Mouse (Mus musculus) cerebellum, postnatal 36 days (tissue): ENCODE results near the gene Sh3bgrl3.

Source experiments
- DNase-seq, 2 experiments: peaks; one replicate each; pipeline ENCODE4 v3.0.0; 2021 to 2022; ENCODE audit warnings: mixed read lengths in 2 of 2

The Sh3bgrl3 gene

GRCm38 (mm10) chr4:134108196-134108595 lies 20.4 kb downstream of the Sh3bgrl3 start:
- DNase-seq: no peak

DNA sequence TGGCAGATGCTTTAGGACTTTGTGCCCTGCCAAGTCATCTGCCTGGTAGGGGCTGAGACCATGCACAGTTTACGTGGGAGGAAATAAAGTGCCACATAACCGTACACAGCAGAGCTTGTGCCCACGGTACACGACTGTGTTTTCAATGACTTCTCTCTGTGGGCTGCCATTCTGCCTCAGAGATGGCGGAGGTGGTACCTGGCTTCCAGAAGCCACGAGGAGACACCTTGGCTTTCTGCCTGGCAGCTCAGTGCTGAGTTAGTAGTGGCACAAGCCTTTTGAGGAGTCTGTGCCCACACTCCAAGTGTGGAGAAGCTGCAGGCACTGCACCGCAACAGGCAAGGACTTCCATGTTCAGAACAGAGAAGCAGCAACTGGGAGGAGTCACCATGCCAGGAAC lies 20.9 kb downstream of the Sh3bgrl3 start:
- DNase-seq: no peak

DNA sequence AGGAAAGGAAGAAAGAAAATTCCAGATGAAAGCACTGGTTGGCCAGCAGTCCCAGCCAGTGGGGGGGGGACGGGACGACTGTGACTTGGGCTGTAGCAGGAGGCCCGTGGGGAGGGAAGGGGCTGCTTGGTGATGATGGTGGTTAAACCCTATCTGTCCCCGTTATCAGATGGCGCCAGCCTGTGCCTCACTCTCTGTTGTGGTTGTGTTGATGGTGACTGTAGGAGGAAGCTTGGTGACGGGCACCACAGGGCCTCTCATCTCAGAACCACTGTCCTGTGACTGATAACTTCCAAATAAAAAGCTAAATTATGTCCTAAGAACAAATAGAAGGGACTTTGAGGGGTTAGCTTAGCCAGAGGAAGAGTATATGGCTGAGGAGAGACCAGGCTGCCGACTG lies 22.5 kb downstream of the Sh3bgrl3 start:
- no peak for DNase-seq

- no peak for DNase-seq
Observed at GRCm38 (mm10) chr4:134102742-134103119, 25.9 kb downstream of the Sh3bgrl3 start.

DNA sequence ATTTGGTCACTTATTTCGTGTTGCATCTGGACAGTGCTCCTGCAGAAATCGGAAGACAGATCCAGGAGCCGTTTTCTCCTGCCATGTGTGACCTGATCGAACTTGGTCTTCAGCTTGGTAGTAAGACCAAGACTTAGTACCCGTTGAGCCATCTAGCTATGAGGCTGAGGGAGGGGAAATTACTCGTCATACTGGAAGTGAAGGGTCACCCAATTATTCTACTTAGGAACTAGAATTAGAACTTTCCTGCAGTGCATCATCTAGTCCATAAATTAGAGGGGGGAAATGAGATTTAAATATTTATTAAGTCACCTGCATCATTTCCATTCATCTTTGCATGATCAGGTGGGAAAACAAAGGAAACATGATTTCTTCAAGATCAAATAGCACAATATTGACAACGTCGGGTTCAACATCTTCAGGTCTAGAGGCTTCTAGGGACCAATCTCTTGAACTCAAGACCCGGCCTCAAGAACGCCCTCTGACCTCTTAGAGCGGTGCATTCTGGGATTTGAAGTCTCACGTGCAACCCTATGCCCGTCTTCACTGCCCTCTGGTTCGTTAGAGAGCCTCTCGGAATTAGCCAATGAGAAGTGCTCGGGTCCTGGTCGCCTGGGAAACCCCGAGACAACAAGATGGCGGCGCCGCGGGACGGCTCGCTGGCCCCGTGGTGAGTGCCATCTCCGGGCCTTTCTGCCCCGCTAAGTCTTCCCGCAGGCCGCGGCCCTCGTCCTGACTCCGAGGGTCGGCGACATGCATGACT lies 26.4 kb downstream of the Sh3bgrl3 start, which contains the start of gene Ubxn11:
TSS of gene Ubxn11 (plus strand) at position 592 of the 763 bp plus-strand sequence.
- DNase-seq: peak; percentile 88 to 90

GRCm38 (mm10) chr4:134100245-134100644 lies 28.3 kb downstream of the Sh3bgrl3 start:
- DNase-seq: no peak

DNA sequence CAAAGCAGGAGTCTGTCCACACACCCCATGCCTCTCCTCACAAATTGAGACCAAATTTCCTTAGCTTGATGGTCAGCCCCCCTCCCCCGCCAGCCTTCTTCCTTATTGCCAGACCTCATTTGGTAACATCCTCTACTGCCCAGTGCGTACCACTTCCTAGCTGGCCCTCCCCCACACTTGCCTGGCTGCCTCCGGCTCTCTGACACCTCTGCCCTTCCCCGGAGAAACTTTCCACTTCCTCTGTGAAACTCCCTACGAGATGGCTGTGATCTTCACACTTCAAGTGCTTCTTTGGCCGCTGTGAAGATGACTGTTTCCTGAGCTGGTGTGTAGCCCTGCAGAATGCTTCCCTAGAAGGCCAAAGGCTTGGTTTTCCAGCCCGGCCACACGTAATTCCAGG lies 30.0 kb downstream of the Sh3bgrl3 start:
- DNase-seq: no peak

- DNase-seq: no peak
Observed at GRCm38 (mm10) chr4:134097015-134097608, 31.5 kb downstream of the Sh3bgrl3 start.

DNA sequence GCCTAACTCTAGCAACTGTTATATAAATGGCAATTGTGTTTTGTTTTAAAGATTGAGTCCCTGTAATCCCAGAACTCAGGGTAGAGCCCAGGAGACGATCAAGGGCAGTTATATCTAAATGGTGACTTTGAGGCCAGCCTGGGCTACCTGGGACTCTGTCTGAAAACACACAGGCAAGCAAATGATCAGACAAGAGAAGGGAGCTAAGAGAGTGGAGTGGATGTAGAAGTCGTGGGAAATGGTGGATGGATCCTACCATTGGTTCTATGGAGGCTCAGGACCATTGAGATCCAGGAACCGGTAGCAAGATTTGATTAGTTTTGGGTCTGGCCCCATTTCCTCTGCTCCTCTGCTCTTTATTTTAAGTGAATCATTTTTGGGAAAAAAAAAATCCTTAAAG lies 32.5 kb downstream of the Sh3bgrl3 start:
- DNase-seq: no peak

DNA sequence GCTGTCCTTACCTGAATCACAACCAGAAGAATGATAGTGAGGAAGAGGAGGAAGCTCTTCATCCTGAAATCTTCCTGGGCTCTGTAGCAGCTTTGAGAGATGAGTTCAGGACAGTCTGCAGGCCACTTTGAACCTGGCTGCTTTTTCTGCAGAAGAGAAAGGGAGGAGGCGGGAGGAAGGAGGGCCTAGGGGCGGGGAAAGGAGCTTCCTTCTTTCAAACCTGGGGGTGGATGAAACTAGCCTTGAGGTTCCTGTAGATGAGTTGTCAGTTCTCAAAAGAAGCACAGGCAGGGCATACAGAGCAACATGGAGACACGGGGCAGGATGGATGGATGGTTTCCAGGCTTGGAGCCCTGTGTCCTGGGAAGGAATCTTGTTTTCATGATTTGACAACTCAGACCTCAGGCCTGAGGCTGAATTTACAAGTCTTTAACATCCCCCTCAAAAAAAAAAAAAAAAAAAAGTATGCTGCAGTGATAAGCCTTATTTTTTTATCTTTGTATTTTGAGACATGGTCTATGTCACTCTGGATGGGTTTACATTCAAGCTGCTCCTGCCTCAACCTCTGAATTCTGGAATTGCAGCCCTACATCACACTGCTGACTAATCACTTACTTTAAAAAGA lies 33.6 kb downstream of the Sh3bgrl3 start, which contains the start of gene Cd52:
TSS of gene Cd52 (minus strand) at position 160 of the 625 bp plus-strand sequence.
- no peak for DNase-seq

DNA sequence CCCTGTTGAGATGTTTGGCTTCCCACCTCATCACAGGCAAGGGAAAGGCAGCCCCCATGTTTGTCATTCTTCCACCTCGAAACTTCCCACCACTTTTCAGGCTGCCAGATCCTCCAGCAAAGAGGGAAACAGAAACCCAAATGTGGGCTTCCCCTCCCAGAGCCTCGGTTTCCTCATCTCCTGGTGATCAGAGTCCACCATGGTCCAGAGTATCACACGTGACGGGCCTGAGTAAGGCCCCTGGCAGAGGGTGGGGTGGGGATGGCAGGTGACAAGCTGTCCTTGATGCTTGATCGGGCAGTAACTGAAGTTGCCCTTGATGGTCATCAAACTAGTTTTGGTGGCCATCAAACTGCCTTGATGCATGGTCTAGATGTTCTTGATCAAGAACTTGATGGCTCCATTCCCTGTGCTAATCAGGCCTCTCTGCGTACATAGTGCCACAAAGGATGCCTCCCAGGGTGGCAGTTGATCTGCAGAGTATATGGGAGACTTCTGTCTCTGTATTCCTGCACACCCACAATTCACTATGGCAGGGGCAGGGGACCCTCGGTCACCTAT lies 34.5 kb downstream of the Sh3bgrl3 start:
- DNase-seq: no peak

- DNase-seq: peak; percentile 31 to 33
Observed at GRCm38 (mm10) chr4:134092382-134093288, 36.0 kb downstream of the Sh3bgrl3 start.

DNA sequence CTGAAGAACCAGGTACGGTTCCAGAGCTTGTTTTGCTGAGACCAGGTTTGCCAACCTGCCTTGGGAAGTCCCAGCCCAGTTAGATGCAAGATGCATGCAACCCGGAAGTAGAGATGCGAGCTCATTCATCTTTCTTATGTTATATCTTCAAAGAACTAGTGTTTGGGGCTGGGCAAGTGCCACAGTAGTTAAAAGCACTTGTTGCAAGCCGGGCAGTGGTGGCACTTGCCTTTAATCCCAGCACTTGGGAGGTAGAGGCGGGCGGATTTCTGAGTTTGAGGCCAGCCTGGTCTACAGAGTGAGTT lies 37.4 kb downstream of the Sh3bgrl3 start:
- no peak for DNase-seq

- DNase-seq: no peak
Observed at GRCm38 (mm10) chr4:134090521-134091224, 37.9 kb downstream of the Sh3bgrl3 start.

- DNase-seq: no peak
Observed at GRCm38 (mm10) chr4:134089029-134089428, 39.6 kb downstream of the Sh3bgrl3 start.

DNA sequence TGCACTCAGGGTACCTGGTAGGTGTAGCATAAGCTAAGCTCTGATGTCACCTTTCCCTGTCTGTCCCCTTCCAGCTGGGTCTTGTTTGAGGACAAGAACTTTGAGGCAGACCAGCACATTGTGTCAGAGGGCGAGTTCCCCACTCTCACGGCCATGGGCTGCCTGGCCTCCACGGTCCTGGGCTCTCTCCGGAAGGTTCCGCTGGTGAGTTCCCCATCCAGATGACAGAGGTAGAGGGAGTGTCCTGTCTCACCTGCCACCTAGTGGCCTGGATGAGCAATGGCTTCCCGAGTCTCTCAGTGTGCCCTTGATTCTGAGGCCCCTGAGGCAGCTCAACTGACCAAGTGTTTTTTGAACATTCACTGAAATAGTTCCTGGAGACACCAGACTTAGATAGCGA lies 41.2 kb downstream of the Sh3bgrl3 start:
- peak; percentile 57 to 58 for DNase-seq

- DNase-seq: no peak
Observed at GRCm38 (mm10) chr4:134084999-134085398, 43.6 kb downstream of the Sh3bgrl3 start.

- DNase-seq: no peak
Observed at GRCm38 (mm10) chr4:134082460-134082859, 46.1 kb downstream of the Sh3bgrl3 start.

GRCm38 (mm10) chr4:134081730-134082386 lies 46.7 kb downstream of the Sh3bgrl3 start:
- DNase-seq: peak; percentile 21 to 43

GRCm38 (mm10) chr4:134080674-134081073 lies 47.9 kb downstream of the Sh3bgrl3 start:
- DNase-seq: no peak

DNA sequence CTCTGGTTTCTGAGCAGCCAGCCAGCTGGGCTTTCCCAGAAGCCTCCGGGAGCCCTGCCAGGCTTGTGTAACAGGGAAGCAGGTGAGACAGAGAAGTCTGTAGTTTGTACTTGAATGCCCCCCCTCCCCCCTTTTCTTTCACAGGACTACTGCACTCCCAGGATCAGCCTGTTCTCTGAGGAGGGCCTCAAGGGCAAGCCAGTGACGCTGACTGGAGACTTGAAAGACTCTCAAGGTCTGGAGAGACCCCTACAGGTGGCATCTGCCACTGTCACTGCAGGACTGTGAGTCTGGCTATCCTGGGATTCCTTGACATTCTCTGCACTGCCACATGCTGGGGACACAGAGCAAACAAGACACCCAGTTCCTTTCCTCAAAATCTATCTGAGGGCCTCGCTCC lies 49.9 kb downstream of the Sh3bgrl3 start:
- DNase-seq: peak; percentile 24 to 27
